Mouse (Mus musculus) CH12.LX (cell line): ENCODE results near the gene Rpl36. TPM values are rescaled to one million over a fixed set of nuclear protein-coding genes. Genes with fewer than 3 reads are reported as not detected.

Source experiments
- DNase-seq: peaks from one replicate; pipeline ENCODE4 v3.0.0-alpha.2; 2013; ENCODE audit errors: extremely low read depth
- H3K27ac ChIP-seq: 2 replicates; pipeline ENCODE4 v1.5.1; 2012; ENCODE audit warnings: low read depth, mild to moderate bottlenecking, control low read depth, moderate library complexity; ENCODE audit not compliant: insufficient read depth
- H3K27me3 ChIP-seq: replicated peaks from 2 replicates; pipeline ENCODE3; 2012; ENCODE audit warnings: inconsistent platforms
- H3K36me3 ChIP-seq, 2 experiments: replicated peaks in 1 of 2; 2 replicates each; pipeline versions ENCODE3 to v1.6.1; 2012; ENCODE audit warnings: inconsistent platforms in 1 of 2, low read length in 1 of 2, mild to moderate bottlenecking in 1 of 2, mixed read lengths in 1 of 2, moderate library complexity in 1 of 2; ENCODE audit not compliant: control insufficient read depth in 1 of 2, insufficient read depth in 1 of 2
- H3K4me1 ChIP-seq, 2 experiments: 2 replicates each; pipeline ENCODE4 v1.6.1; 2012; ENCODE audit warnings: inconsistent platforms in 1 of 2, moderate library complexity in 1 of 2; ENCODE audit not compliant: insufficient read depth in 2 of 2, control insufficient read depth in 1 of 2
- H3K4me2 ChIP-seq: 2 replicates; pipeline ENCODE4 v1.6.1; 2012; ENCODE audit warnings: low read depth, mild to moderate bottlenecking, control low read depth; ENCODE audit not compliant: poor library complexity, insufficient read depth, severe bottlenecking
- H3K4me3 ChIP-seq, 3 experiments: fragments of 150-350 bp in 1 of 3; sonication (generic) in 1 of 3; replicated peaks in 1 of 3; 2 replicates each; pipeline versions ENCODE3 to v1.5.1; 2011 to 2012; ENCODE audit warnings: low read depth in 2 of 3, low read length in 2 of 3, mild to moderate bottlenecking in 2 of 3, moderate library complexity in 2 of 3, control low read depth in 1 of 3, improper control_type of control experiment in 1 of 3, inconsistent platforms in 1 of 3, mixed read lengths in 1 of 3; ENCODE audit not compliant: poor library complexity in 1 of 3
- H3K79me2 ChIP-seq: replicated peaks from 2 replicates; pipeline ENCODE4 v1.6.1; 2012; ENCODE audit warnings: mild to moderate bottlenecking, moderate library complexity; ENCODE audit not compliant: control insufficient read depth, poor library complexity, insufficient read depth, severe bottlenecking; ENCODE audit errors: extremely low read depth
- H3K9ac ChIP-seq: 2 replicates; pipeline ENCODE4 v1.6.1; 2012; ENCODE audit warnings: low read depth, mild to moderate bottlenecking, control low read depth, moderate library complexity; ENCODE audit not compliant: insufficient read depth
- H3K9me3 ChIP-seq: replicated peaks from 2 replicates; pipeline ENCODE3; 2012; ENCODE audit warnings: low read length, inconsistent platforms, mixed read lengths
- BHLHE40 ChIP-seq: IDR thresholded peaks from 2 replicates; pipeline ENCODE4 v1.6.1; 2011; ENCODE audit warnings: mild to moderate bottlenecking, low read depth, low read length, improper control_type of control experiment
- CHD2 ChIP-seq: IDR thresholded peaks from 2 replicates; pipeline ENCODE4 v1.6.1; 2011; ENCODE audit warnings: low read length, improper control_type of control experiment
- E2F4 ChIP-seq: IDR thresholded peaks from 2 replicates; pipeline ENCODE4 v1.6.1; 2011; ENCODE audit warnings: low read depth, low read length, improper control_type of control experiment; ENCODE audit not compliant: insufficient replicate concordance
- ELF1 ChIP-seq: IDR thresholded peaks from 2 replicates; pipeline ENCODE4 v1.6.1; 2014; ENCODE audit warnings: low read depth, mild to moderate bottlenecking, inconsistent platforms, low read length, improper control_type of control experiment
- EP300 ChIP-seq: IDR thresholded peaks from 2 replicates; pipeline ENCODE4 v1.6.1; 2011; ENCODE audit warnings: low read length, improper control_type of control experiment
- ETS1 ChIP-seq: conservative IDR thresholded peaks from 2 replicates; pipeline ENCODE4 v1.6.1; 2012; ENCODE audit warnings: low read depth, mild to moderate bottlenecking, inconsistent platforms, low read length, improper control_type of control experiment, moderate library complexity
- GABPA ChIP-seq: IDR thresholded peaks from 2 replicates; pipeline ENCODE4 v1.6.1; 2012; ENCODE audit warnings: low read depth, low read length, improper control_type of control experiment, inconsistent platforms; ENCODE audit not compliant: insufficient replicate concordance
- HCFC1 ChIP-seq: IDR thresholded peaks from 2 replicates; pipeline ENCODE4 v1.6.1; 2012; ENCODE audit warnings: low read depth, mild to moderate bottlenecking, inconsistent platforms, low read length, improper control_type of control experiment
- JUND ChIP-seq: conservative IDR thresholded peaks from 2 replicates; pipeline ENCODE4 v1.6.1; 2011; ENCODE audit warnings: low read depth, low read length, improper control_type of control experiment
- MAFK ChIP-seq: IDR thresholded peaks from 2 replicates; pipeline ENCODE4 v1.6.1; 2011; ENCODE audit warnings: low read length, improper control_type of control experiment; ENCODE audit not compliant: insufficient replicate concordance
- MAZ ChIP-seq: IDR thresholded peaks from 2 replicates; pipeline ENCODE4 v1.6.1; 2012; ENCODE audit warnings: low read depth, mild to moderate bottlenecking, inconsistent platforms, low read length, improper control_type of control experiment, moderate library complexity
- MXI1 ChIP-seq: IDR thresholded peaks from 2 replicates; pipeline ENCODE4 v1.6.1; 2011; ENCODE audit warnings: mild to moderate bottlenecking, low read depth, low read length, improper control_type of control experiment
- NELFE ChIP-seq: IDR thresholded peaks from 2 replicates; pipeline ENCODE4 v1.6.1; 2011; ENCODE audit warnings: low read depth, low read length, improper control_type of control experiment
- NRF1 ChIP-seq: IDR thresholded peaks from 2 replicates; pipeline ENCODE4 v1.6.1; 2014; ENCODE audit warnings: low read depth, mild to moderate bottlenecking, inconsistent platforms, low read length, improper control_type of control experiment, moderate library complexity
- RCOR1 ChIP-seq: conservative IDR thresholded peaks from 2 replicates; pipeline ENCODE4 v1.6.1; 2012; ENCODE audit warnings: low read depth, mild to moderate bottlenecking, inconsistent platforms, low read length, improper control_type of control experiment
- SIN3A ChIP-seq: IDR thresholded peaks from 2 replicates; pipeline ENCODE4 v1.6.1; 2012; ENCODE audit warnings: low read length, improper control_type of control experiment, inconsistent platforms
- TBP ChIP-seq: conservative IDR thresholded peaks from 2 replicates; pipeline ENCODE4 v1.6.1; 2011; ENCODE audit warnings: low read depth, low read length, improper control_type of control experiment
- TCF12 ChIP-seq: IDR thresholded peaks from 2 replicates; pipeline ENCODE4 v1.6.1; 2014; ENCODE audit warnings: low read depth, mild to moderate bottlenecking, inconsistent platforms, low read length, improper control_type of control experiment
- USF1 ChIP-seq: IDR thresholded peaks from 2 replicates; pipeline ENCODE4 v1.6.1; 2014; ENCODE audit warnings: low read depth, mild to moderate bottlenecking, inconsistent platforms, low read length, improper control_type of control experiment
- ZC3H11A ChIP-seq: IDR thresholded peaks from 2 replicates; pipeline ENCODE4 v1.6.1; 2012; ENCODE audit warnings: low read depth, mild to moderate bottlenecking, inconsistent platforms, low read length, improper control_type of control experiment
- ZKSCAN1 ChIP-seq: IDR thresholded peaks from 2 replicates; pipeline ENCODE4 v1.6.1; 2012; ENCODE audit warnings: low read depth, inconsistent platforms, low read length, improper control_type of control experiment, borderline replicate concordance
- ZMIZ1 ChIP-seq: IDR thresholded peaks from 2 replicates; pipeline ENCODE4 v1.6.1; 2012; ENCODE audit warnings: low read depth, mild to moderate bottlenecking, inconsistent platforms, low read length, improper control_type of control experiment
- ZNF384 ChIP-seq: IDR thresholded peaks from 2 replicates; pipeline ENCODE4 v1.6.1; 2012; ENCODE audit warnings: low read depth, low read length, improper control_type of control experiment, inconsistent platforms
- dilution Hi-C: fragments of 300-500 bp; cut with MboI; formaldehyde crosslinking; loops from 2 replicates; pipeline ENCODE4 v1.14.3; 2020; ENCODE audit warnings: low sequenced_read_pairs; ENCODE audit not compliant: extremely low pct_unique_long_range_greater_than_20kb, extremely low pct_ligation_motif_present
- in situ Hi-C: fragments of 300-500 bp; cut with MboI; formaldehyde crosslinking; loops from 3 replicates; pipeline ENCODE4 v1.14.3; 2019; ENCODE audit warnings: low sequenced_read_pairs, low pct_ligation_motif_present, low pct_unique_long_range_greater_than_20kb, mixed read lengths
- polyA plus RNA-seq: library from polyadenylated mRNA; unstranded; fragments of >175 nt; gene quantifications from 2 replicates; pipeline ENCODE4 v1.2.1, GENCODE M21; 2012; ENCODE audit warnings: low read depth; ENCODE audit not compliant: insufficient read length
- total RNA-seq, 2 experiments: library from RNA; depleted of rRNA; stranded (reverse); fragments of 300-350 nt in 1 of 2; fragments of >200 nt in 1 of 2; gene quantifications; 2 replicates each; pipeline ENCODE4 v1.2.3; 2012 to 2014

Rpl36 gene
- total and polyA plus RNA-seq, 3 experiments = 1,364 to 4,995 (median 1,734) TPM

DNA sequence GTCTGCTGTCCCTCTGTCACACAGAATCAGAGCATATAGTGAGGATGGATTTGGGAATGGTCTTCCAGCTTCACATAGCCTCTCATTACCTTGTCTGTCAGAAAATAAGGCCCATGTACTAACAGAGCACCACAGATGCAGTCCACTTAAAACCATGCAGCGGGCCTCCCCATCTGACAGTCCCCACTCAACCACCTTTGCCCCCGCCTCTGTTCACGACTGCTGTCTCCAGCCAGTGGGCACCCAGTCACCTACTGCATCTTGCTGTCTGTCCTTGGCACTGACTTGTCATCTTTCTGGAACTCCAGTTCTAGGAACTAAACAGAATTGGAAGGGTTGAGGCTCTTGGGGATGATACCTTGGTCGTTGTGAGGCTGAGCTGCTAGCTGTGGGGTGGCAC lies 24.3 kb upstream of the Rpl36 start:
- in situ Hi-C loops = no loop called here
- TF ChIP-seq EP300 = no peak
- no peak for TF ChIP-seq ETS1
- TF ChIP-seq ZC3H11A = no peak
- no peak for TF ChIP-seq ZNF384
- TF ChIP-seq JUND = no peak
- no peak for TF ChIP-seq GABPA
- no peak for TF ChIP-seq ZMIZ1
- no peak for TF ChIP-seq E2F4
- H3K4me3 ChIP-seq = no peak overlapping the region
- H3K9me3 ChIP-seq = no peaks in the 10 kb centered on the region
- H3K27me3 ChIP-seq = no peaks in the 10 kb centered on the region
- H3K36me3 ChIP-seq = peaks cover 68 to 77% of the 10 kb centered on the region in 2 experiments
- no peak overlapping the region for H3K27ac ChIP-seq
- no peak overlapping the region for H3K4me2 ChIP-seq
- peaks cover 82% of the 10 kb centered on the region for H3K79me2 ChIP-seq
- no peak for DNase-seq
- peaks cover 10 to 32% of the 10 kb centered on the region in 2 experiments for H3K4me1 ChIP-seq
- dilution Hi-C loops = no loop called here
- H3K9ac ChIP-seq = no peak overlapping the region

DNA sequence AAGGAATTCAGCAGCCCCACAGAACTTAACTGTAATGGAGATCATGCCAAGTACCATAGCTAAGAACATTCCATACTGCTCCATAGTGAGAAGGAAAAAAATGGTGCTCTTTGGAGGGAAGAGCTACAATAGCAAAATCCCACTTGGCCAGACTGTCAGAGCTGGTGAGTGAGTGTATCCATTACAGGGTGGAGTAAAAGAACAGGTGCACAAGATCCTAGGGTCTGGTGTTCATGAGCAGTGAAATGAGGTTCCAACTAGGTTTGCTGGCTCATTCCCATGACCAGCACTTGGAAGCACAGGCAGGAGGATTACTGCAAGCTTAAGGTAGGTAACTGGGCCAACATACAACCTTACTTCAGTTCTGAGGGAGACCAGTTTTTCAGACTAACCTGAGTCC lies 20.7 kb upstream of the Rpl36 start:
- Histone ChIP-seq H3K27ac (no peak overlapping the region), H3K36me3 (peaks cover 94 to 99% of the 10 kb centered on the region in 2 experiments), H3K4me1 (peaks cover 0 to 17% of the 10 kb centered on the region in 2 experiments; a peak in 3 of 4 replicates), H3K9me3 (no peaks in the 10 kb centered on the region), H3K4me2 (no peak overlapping the region), H3K79me2 (peaks cover 53% of the 10 kb centered on the region), H3K9ac (no peak overlapping the region), H3K4me3 (no peak overlapping the region), H3K27me3 (no peaks in the 10 kb centered on the region)
- in situ Hi-C loops = no loop called here
- TF ChIP-seq USF1 = no peak
- no peak for TF ChIP-seq JUND
- no peak for TF ChIP-seq ZMIZ1
- DNase-seq = no peak
- dilution Hi-C loops = no loop called here

GRCm38 (mm10) chr17:56593527-56594271 lies 19.5 kb upstream of the Rpl36 start:
- TF ChIP-seq MXI1 = no peak
- TF ChIP-seq ZMIZ1 = no peak
- no peak for TF ChIP-seq BHLHE40
- no peak for TF ChIP-seq GABPA
- no peak for TF ChIP-seq MAZ
- TF ChIP-seq NELFE = no peak
- TF ChIP-seq MAFK = no peak
- no peak for TF ChIP-seq TCF12
- no peak for TF ChIP-seq ELF1
- no peak for TF ChIP-seq RCOR1
- TF ChIP-seq USF1 = no peak
- no peak for TF ChIP-seq NRF1
- TF ChIP-seq CHD2 = no peak
- no peak for TF ChIP-seq ZKSCAN1
- TF ChIP-seq JUND = no peak
- TF ChIP-seq ETS1 = no peak
- TF ChIP-seq TBP = no peak
- no peak for TF ChIP-seq SIN3A
- no peak for TF ChIP-seq HCFC1
- Histone ChIP-seq H3K27ac (no peak overlapping the region), H3K4me3 (no peak overlapping the region), H3K9ac (no peak overlapping the region), H3K79me2 (peaks cover 42% of the 10 kb centered on the region), H3K4me1 (0 out of 4 replicates have a peak, but pooled peaks cover 0 to 5% of the 10 kb centered on the region in 2 experiments), H3K27me3 (no peaks in the 10 kb centered on the region), H3K36me3 (peaks cover 93 to 95% of the 10 kb centered on the region in 2 experiments), H3K9me3 (no peaks in the 10 kb centered on the region), H3K4me2 (no peak overlapping the region)
- in situ Hi-C loops (no loop called here), dilution Hi-C loops (no loop called here)
- DNase-seq = no peak
